Mouse (Mus musculus) liver, embryonic 14.5 days (tissue): ENCODE measurements around the gene Rgs16.

Experiments
- CTCF ChIP-seq: IDR thresholded peaks from 2 replicates; pipeline ENCODE4 v1.5.1; 2016; ENCODE audit warnings: antibody characterized with exemption, low read depth, control low read depth
- EP300 ChIP-seq: IDR thresholded peaks from 2 replicates; pipeline ENCODE4 v1.6.1; 2016; ENCODE audit warnings: antibody characterized with exemption, low read depth

DNA sequence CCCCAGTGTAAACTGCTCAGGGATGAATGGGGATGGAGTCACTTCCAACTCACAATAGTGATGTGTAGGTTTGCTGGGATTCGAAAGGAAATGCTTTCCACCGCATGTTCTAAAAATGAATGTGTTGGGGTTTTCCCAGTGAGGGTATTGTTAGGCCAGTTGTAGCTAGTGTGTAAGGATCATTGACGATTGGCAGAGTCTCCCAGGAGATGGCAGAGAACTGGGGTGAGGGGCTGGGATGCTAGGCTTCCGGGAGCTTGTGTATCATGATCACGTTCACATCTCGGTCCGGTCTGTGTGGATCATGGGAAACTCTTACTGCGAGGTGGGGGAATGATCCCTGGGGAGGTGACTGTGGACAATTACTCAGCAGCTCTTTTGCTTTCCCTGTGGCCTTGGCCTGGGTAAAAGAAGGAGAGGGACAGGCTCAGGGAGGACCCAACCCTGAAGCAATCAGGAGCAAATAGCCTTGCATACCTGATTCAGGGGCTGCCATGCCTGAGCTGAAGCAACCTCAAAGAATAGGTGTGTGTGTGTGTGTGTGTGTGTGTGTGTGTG lies 37.2 kb upstream of the Rgs16 start:
- TF ChIP-seq CTCF: no peak
- no peak for TF ChIP-seq EP300
